Mouse (Mus musculus) liver, adult 2 months (tissue): ENCODE results near the gene Atp2a1.

Source experiments
- CTCF ChIP-seq: fragments of 200-500 bp; IDR thresholded peaks from 2 replicates; pipeline ENCODE4 v1.5.1; 2011; ENCODE audit warnings: low read depth, low read length, control low read depth
- POLR2A ChIP-seq: fragments of 200-500 bp; IDR thresholded peaks from 2 replicates; pipeline ENCODE4 v1.6.1; 2011; ENCODE audit warnings: low read length, control low read depth; ENCODE audit not compliant: insufficient read depth; ENCODE audit errors: extremely low read depth

GRCm38 (mm10) chr7:126453861-126454260, 9.0 kb downstream of the Atp2a1 start:
- TF ChIP-seq CTCF = no peak
- no peak for TF ChIP-seq POLR2A
